Mouse (Mus musculus): ENCODE results near the gene Whamm. TPM values are rescaled to one million over a fixed set of nuclear protein-coding genes. Genes with fewer than 3 reads are reported as not detected.

Whamm gene
- polyA plus RNA-seq, 1 experiment: 30.4 TPM

DNA sequence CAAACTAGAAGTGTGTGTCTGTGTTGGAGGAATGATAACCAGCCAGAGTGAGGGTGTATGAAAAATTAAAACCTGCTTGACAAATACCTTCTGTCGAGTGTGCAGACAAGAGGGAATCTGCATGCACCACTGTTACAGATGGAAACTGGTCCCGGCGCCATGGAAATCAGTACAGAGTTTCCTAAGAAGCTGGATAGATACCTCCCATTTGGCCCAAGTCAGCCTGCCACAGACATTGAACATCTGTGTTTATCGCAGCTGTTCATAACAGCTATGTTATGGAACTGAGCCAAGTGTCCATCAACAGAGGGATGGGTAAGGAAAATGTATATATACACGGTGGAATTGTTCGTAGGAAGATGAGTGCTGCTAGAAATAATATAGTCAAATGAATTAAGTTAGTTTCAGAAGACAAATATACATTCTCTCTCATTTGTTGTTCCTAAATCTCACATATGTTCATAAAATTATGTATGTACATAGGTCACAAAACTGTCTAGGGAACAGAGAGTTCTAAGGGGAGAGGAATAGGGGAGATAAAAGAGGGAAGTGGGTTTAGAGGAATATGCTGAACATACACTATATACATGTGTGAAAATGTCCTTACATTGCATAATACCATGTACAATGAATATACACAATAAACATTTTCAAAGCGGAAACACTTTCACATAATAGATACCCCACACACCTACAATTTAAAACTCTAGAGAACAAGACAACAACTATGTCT lies 13.6 kb upstream of the Whamm start:
- TF ChIP-seq GATA1 (IDR thresholded peaks at IDR 0.05; ENCODE audit: low read length): no peak

DNA sequence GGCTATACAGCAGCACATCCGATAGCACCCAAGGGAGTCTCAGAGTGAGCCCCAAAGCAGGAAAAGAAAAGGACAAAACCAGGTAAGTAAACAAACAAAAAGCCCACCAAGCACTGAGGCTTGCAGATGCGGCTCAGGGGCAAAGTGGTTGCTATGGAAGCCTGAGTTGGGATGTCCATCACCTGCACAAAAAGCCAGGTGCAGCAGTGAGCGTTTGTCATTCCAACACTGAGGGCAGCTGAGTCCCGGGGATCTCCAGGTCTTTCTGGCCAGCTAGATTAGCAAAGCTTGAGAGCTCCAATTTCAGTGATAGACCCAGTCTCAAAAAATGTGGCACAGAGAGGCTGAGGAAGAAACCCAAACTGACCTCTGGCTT lies 13.1 kb upstream of the Whamm start:
- TF ChIP-seq GATA1 (IDR thresholded peaks at IDR 0.05; ENCODE audit: low read length): no peak

DNA sequence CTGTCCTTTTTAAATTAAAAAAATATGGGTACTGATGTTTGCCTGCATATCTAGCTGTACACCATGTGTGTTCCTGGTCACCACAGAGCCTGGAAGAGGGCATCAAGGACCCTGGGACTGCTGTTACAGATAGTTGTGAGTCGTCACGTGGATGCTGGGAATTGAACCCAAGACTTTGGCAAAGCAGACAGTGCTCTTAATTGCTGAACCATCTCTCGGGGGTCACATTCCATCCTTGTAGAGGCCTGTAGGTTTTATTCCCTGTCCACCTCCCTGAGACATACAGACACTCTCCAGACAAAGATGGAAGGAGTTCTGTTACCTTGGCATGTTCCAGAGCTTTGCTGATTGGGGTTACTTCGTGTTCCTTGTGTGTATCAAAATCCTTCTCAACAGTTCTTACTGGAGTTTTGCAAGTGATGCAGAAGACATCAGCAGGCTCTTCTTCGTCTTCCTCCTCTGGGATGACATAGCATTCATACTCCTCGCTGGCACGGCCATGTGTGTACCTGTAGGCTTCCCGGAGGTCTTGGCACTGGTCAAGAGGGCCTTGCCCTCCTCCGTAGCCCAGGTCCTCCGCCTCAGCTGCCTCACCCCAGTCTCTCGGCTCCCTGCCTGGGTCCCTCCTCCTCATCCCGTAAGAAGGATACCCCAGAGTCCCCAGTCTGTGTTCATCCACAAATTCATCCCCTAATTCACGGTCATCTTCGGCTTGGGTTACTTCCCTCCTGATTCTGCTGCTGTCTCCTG lies 11.7 kb upstream of the Whamm start:
- no peak for TF ChIP-seq GATA1 (IDR thresholded peaks at IDR 0.05; ENCODE audit: low read length)

DNA sequence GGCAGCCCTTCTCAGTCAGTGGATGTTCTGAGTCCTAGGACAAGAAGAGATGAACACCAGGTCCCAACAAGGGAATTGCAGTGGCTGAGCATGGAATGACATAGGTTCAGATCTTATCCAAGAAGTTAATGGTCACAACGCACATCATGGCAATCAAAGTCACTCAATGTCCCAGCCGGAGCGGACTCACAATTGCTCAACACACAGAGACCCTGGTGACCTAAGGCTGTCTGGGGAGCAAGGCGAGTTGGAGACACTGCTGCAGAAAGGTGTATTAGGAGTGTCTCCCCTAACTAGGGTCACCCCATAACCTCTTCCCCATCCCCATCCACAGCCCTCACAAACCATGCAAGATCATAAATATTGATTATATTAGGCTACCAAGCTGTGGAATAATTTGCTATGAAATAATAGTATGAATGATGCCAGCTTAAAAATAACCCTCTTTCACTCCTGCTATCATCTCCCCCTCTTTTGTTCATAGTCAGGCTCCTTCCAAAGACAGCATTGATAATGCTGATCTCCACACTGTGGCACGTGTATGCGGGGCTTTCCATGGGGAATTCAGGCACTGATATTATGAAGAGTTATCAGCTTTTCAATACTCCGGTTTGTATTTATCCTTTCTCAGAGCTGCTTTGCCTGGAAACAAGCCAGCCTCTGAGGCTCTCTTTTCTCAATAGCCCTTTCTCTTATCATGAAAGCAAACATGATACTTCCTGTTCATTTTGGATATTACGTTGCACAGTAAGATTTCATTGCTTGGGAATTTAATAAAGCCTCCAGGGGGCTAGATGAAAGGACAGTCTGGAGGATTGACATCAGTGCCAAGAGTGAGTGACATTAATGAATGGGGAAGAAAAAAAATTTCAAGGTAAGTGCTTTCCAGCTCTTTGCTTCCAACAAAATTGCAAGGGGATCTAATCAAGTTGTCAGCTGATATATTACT lies 10.7 kb upstream of the Whamm start:
- no peak for TF ChIP-seq GATA1 (IDR thresholded peaks at IDR 0.05; ENCODE audit: low read length)

DNA sequence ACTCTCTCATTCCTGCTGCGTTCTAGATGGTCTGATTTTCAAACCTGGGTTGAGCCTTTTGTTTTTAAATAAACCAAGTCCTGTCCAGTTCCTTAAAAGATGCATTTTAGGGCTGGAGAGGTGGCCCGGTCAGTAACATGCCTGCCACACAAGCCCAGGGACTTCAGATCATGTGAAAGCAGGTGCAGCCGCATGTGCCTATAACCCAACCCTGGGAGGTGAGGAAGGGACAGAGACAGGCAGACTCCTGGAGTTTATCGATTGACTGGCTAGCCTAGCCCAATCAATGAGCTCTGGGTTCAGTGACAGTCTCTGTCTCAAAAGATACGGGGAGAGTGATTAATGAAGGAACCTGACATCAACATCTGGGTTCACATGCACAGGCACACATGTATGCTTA lies 9.9 kb upstream of the Whamm start:
- TF ChIP-seq GATA1 (IDR thresholded peaks at IDR 0.05; ENCODE audit: low read length): no peak

DNA sequence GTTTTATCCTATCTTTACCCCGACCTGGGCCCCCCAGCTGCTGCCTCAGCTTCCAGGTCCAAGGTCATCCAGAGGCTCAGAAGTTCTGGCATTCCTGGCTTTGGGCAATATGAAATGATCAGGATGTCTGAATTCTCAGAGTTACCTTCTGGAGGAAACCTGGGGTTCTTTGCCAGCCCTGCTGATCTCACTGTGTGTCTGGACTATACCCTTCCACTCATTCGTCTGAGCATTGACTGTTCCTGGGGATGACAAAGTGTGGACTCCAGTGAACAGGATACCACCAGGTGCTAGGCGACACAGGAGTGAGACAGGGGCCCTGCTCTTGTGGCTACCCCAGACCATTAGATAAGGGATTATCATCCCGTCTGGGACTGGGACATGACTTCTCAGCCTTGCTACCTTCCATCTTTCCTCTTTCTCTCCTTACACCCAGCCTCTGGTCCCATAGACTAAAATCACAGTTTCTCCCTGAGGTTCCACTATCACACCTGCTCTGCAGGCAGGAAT lies 7.5 kb upstream of the Whamm start:
- no peak for TF ChIP-seq GATA1 (IDR thresholded peaks at IDR 0.05; ENCODE audit: low read length)

DNA sequence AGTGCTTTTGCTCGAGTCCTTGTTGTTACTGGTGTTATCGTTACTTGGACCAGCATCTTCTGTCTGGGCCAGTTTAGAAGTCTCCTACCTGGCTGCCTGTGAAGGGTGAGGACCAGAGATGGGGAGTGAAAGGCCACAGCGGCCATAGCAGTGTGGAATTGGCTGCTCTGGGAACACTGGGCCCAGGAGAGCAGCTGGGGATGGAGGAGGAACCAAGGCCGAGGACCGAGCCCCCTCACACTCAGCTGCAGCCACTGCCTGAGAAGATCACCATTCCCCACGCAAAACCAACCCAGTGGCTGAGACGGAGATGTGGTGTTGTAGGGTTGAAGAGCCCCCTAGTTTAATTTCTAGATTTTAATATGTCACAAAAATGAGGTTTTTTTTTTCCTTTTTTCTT lies 6.3 kb upstream of the Whamm start:
- TF ChIP-seq GATA1 (IDR thresholded peaks at IDR 0.05; ENCODE audit: low read length): no peak

DNA sequence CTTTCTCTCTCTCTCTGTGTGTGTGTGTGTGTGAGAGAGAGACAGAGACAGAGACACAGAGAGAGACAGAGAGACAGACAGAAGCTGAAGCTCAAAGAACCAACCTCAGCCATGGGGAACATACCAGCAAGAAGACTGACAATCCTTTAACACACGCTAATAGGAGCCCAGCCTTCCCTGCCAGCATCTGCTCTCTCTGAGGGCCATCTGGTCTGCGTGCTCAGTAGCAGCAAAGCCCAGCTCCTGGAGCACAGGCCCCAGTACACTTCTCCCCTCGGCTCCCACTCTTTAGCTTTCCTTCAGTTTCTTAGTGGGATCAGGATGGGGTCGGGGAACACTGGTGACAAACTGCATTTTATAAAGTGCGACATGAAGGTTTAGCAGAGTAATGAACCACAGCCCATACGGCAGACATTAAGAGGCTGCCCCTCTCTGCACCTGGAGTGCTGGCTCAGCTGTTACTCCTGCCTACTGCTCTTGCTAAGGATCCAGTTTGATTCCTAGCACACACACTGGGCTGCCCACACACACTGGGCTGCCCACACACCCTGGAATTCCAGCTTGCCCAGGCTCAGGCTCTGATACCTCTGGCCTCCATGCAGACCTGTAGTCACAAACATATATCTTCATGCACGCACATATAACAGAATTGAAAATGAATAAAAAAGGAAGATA lies 5.5 kb upstream of the Whamm start:
- TF ChIP-seq GATA1 (IDR thresholded peaks at IDR 0.05; ENCODE audit: low read length): no peak

DNA sequence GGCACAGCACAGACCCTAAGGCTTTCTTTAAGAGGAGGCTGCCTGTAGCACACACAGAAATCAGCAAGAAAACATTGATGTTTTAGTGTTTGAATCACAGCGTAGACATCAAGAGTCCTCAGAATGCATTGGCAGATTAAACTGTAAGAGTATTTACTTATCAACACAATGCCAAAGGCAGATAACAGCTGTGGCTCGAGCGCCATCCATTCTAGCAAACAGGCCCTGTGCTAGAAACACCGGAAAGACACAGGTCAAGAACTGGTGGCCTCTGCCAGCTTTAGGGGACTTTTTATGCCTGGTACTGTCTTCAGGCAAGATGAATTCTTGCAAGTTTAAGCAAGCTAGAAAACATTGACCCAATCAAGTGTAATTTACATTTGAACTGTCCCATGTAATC lies 4.7 kb upstream of the Whamm start:
- no peak for TF ChIP-seq GATA1 (IDR thresholded peaks at IDR 0.05; ENCODE audit: low read length)

DNA sequence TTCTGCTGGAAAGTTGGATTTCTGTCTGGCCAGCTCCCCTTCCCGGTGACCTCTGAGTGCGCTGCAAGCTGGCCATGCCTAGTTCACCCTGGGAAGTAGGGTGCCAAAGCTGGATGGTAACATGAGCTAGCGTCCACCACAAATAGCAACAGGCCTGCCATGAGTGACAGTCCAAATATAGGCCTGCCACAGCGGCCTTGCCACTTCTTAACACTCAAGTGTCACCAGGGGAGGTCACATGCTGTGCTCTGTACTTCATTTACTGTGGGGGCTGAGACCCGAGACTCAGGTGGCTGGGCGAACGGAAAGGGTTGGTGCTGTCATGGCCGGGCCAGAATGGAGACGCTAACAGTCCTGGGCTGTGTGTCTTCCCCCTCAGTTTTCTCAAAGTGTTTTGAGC lies 4.2 kb upstream of the Whamm start, which contains the start of gene Fsd2:
Fsd2 (minus strand) TSS at position 53 of the 400 bp plus-strand sequence.
- no peak for TF ChIP-seq GATA1 (IDR thresholded peaks at IDR 0.05; ENCODE audit: low read length)

DNA sequence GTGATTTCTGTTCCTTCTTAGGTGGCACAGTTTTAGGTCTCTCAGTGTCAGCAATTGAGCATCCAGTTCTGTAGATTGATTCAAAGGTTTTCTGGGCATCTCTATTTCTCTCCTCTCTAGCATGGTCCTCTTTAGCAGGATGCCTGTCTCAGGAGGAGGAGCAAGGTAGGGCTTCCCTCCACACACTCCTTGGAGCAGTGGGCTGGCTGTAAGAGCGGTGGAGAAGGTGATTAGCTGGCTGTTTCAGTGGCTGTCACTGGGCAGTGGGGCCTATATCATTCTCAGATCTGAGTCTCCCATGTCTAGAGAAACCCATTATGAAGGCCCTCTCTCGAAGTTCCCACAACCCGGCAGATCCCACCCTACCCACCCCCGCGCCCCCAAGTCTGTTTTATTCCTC lies 3.7 kb upstream of the Whamm start:
- no peak for TF ChIP-seq GATA1 (IDR thresholded peaks at IDR 0.05; ENCODE audit: low read length)

DNA sequence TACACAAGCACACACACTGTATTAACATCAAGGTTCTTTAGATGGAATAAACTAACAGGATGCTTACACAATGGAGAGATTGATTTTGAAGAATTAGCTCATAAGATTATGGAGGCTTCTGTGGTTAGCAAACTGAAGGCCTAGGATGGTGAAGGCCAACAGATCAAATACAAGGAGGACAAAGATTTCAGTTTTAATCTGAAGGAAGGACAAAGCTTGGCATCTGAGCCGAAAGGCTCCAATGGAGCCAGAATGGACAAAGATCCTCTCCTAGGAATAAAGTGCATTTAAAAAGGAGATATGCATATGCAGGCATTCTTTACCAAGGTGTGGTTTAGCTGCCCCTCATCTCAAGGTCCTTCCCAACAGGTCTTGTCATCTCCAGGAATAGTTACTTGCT lies 1.2 kb upstream of the Whamm start:
- TF ChIP-seq GATA1 (IDR thresholded peaks at IDR 0.05; ENCODE audit: low read length): no peak

DNA sequence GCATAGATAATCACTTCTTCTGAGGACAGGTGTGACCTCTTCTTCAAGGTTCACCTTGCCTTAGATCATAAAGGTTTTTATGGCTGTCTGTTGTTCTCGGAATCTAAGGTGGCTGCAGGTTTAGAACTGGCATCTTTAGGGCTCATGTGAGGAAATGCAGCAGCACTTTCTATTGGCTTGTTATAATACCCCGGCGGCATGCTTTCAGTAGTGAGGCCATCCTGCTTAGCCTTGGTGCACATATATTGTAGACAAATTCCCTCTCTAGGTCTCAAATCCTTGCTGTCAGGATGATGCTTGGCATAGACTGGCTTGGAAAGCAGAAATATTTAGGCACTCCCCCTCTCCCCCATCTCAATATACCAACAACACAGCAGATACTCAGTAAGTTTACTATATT lies 795 bp upstream of the Whamm start:
- no peak for TF ChIP-seq GATA1 (IDR thresholded peaks at IDR 0.05; ENCODE audit: low read length)

DNA sequence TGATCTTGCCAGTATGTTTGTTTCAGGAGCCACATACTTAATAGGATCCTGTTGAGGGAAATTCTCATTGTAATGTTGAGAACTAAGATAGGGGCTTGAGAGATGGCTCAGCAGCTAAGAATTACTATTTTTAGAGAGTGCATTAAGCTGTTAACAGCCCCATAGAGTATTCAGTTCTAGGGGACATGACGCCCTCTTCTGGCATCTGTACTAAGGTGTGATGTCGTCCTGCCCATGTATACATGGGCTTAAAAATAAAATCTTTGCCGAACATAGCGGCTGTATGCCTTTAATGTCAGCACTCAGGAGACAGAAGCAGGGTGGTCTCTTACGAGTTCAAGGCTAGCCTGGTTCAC lies 336 bp upstream of the Whamm start:
- TF ChIP-seq GATA1 (IDR thresholded peaks at IDR 0.05; ENCODE audit: low read length): no peak

DNA sequence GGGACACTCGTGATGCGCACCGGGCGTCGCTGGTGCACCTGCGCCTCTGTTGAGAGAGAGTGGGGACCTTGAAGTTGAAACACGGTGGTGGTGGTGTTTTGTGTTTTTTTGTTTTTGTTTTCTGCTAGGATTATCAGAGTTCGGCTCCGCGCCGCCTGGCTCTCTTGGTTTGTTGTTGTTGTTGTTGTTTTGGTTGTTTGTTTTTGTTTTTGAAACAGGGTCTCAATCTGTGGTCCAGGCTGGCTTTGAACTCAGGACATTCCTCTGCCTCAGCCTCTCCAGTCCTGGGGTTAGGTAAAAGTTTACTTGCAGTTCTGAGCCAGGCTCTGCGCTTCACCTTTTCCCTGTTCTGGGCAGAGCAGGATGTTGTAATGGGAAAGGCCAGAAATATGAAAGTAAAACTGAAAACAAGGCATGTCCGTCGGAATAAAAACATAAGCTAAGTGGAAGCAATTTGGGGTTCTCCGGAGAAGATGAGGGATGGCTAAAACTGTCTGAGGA lies 925 bp downstream of the Whamm start:
- TF ChIP-seq GATA1 (IDR thresholded peaks at IDR 0.05; ENCODE audit: low read length): no peak
